Mouse (Mus musculus): ENCODE measurements around the gene Tmem132e. TPM values are rescaled to one million over a fixed set of nuclear protein-coding genes. Genes with fewer than 3 reads are reported as not detected.
A peak's percentile ranks its signal among the peaks of the same experiment; 100 is the strongest.

Gene Tmem132e
- total RNA-seq, 2 experiments from 2014 or later = 19.2 to 23.7 TPM

DNA sequence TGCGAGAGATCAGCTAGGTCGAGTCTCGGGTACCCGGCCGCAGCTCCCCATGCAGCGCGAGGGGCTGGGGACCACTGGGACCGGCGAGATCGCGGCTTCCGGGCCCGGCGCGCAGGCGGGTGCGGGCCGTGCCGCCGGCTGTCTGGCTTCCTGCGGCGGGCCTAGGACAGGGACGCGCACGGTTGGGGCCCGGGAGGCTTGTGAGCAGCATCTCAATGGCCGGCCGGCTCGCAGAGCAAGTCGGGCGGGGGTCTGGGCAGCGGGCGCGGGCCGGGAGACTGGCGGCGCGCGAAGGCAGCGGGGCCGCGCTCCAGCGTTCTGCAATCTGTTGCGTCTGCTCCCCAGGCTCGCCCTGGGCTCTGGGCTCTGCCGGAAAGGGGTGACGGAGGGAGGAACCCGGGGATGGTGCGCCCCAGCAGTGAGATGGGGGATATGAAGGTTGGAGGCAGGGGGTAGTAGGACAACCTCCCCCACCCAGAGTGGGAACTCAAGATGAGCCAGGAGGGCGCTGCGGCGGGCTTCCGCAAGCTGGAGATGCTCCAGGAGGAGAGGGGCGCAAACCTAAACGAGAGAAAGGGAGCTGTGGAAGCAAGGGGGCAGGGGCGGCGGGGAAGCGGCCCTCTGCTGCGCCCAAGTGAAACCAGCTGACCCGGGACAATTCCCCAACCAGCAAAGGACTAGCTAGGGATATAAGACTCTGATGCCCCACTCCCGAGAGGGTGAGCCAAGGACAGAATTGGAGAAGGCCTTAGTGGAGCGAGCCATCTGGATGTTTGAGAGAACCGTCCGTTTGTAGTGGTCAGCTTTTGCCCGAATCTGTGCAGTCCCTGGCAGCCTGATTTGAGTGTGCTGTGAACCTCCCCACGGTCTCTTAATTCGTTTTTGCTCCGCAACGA lies 944 bp downstream of the Tmem132e start:
- H3K27ac ChIP-seq = no peak overlapping the region
- no peak for TF ChIP-seq CTCF (IDR thresholded peaks at IDR 0.05)
- H3K4me3 ChIP-seq = peak overlapping the region; percentile 58
- intact Hi-C loops (cut with DNase I) = loop anchor here (5.0 to 10.0 kb wide), 5 partner anchors 152 to 505 kb away; partner anchors contain the start of genes Cct6b, Fndc8, Rad51d and Zfp830
- peak; percentile 35 for DNase-seq (ENCODE audit: extremely low spot score in 1 of 2, low spot score in 2 of 2)

DNA sequence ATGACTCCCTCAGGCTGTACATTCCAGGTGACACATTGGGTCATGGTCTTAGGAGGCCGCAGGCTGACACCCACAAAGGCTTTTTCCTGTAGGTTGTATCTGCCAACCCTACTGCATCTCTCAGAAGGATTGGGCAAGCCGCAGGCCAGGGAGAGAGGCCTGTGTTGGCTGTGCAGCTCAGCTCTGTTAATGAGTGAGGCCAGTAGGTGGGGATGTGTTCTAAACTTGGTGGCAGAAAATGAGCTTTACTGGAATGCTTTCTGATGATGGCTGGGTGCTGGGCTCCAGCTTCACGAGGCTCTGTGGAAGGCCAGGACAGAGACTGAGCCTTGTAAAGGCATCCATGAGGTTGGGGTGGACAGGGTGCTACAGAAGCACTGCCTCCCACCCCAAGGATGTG lies 3.6 kb downstream of the Tmem132e start:
- intact Hi-C loops (cut with DNase I) = loop anchor here (2.0 to 10.0 kb wide), 5 partner anchors 172 to 502 kb away; partner anchors contain the start of genes Cct6b, Fndc8, Rad51d and Zfp830
- DNase-seq (ENCODE audit: extremely low spot score in 1 of 2, low spot score in 2 of 2) = peak; percentile 30 to 36

DNA sequence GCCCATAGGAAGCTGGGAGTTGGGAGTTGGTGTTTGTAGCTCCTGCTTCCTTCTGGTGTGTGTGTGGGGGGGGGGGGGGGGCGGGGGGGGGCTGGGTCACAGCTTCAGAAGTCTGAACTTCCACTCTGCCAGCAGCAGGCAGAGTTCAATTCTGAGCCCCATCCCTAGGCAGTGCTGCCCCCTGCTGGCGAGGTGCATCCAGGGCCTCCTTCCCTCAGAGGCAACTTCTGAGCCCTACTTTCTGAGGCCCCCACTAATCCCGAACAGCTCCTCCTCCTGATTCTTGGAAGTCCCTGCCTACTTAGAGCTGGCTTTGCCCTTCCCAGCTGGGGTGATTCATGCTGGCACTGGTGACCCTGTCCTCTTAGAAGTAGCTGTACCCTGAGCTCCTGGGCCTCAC lies 10.9 kb downstream of the Tmem132e start:
- intact Hi-C loops (cut with DNase I) = loop anchor here (5.0 to 10.0 kb wide), 4 partner anchors 142 to 495 kb away; partner anchors contain the start of genes Cct6b, Fndc8, Rad51d and Zfp830
- no peak for DNase-seq (ENCODE audit: extremely low spot score in 1 of 2, low spot score in 2 of 2)
- H3K4me3 ChIP-seq = no peak overlapping the region

More for the DNA sequence above, 3.6 kb downstream of the Tmem132e start:
- H3K27ac ChIP-seq = no peak overlapping the region
- TF ChIP-seq CTCF (IDR thresholded peaks at IDR 0.05) = peak; percentile 46
- no peak overlapping the region for H3K4me3 ChIP-seq

DNA sequence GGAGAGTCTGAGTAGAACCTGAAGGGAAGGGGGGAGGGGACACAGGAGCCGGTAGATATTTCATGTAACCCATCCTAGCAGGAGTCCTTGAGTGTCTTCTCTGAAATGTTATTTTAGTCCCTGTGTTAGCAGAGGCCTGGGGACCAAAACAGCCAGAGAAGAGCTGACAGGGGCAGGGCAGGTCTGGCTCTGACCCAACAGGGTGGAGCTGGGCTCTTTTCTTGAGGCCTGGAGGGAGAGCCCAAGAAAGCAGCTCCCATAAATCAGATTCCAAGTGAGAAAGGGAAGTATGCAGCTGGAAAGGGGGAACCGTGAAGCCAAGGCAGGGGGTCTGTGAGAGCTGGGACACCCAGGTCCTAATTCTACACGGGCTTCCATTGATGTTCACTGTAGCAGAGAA lies 16.9 kb downstream of the Tmem132e start:
- TF ChIP-seq CTCF (IDR thresholded peaks at IDR 0.05) = no peak
- Histone ChIP-seq H3K27ac (no peak overlapping the region), H3K4me3 (no peak overlapping the region)
- intact Hi-C loops (cut with DNase I) = no loop called here
- DNase-seq (ENCODE audit: extremely low spot score in 1 of 2, low spot score in 2 of 2) = no peak

More for the DNA sequence above, 10.9 kb downstream of the Tmem132e start:
- TF ChIP-seq CTCF (IDR thresholded peaks at IDR 0.05) = peak; percentile 56
- no peak overlapping the region for H3K27ac ChIP-seq

GRCm38 (mm10) chr11:82406358-82407221 lies 17.9 kb downstream of the Tmem132e start:
- TF ChIP-seq CTCF (IDR thresholded peaks at IDR 0.05) = no peak
- intact Hi-C loops (cut with DNase I) = no loop called here
- H3K4me3 ChIP-seq = no peak overlapping the region
- no peak overlapping the region for H3K27ac ChIP-seq
- DNase-seq (ENCODE audit: extremely low spot score in 1 of 2, low spot score in 2 of 2) = no peak

- intact Hi-C loops (cut with DNase I) = no loop called here
- DNase-seq (ENCODE audit: extremely low spot score in 1 of 2, low spot score in 2 of 2) = no peak
- Histone ChIP-seq H3K4me3 (no peak overlapping the region), H3K27ac (no peak overlapping the region)
- TF ChIP-seq CTCF (IDR thresholded peaks at IDR 0.05) = no peak
These were observed 23.8 kb downstream of the Tmem132e start for GRCm38 (mm10) chr11:82412496-82412895.

- peak in 1 of 2 experiments; percentile 45 for DNase-seq (ENCODE audit: extremely low spot score in 1 of 2, low spot score in 2 of 2)
- intact Hi-C loops (cut with DNase I) = no loop called here
- TF ChIP-seq CTCF (IDR thresholded peaks at IDR 0.05) = no peak
These were observed 29.8 kb downstream of the Tmem132e start for GRCm38 (mm10) chr11:82418337-82419041.

DNA sequence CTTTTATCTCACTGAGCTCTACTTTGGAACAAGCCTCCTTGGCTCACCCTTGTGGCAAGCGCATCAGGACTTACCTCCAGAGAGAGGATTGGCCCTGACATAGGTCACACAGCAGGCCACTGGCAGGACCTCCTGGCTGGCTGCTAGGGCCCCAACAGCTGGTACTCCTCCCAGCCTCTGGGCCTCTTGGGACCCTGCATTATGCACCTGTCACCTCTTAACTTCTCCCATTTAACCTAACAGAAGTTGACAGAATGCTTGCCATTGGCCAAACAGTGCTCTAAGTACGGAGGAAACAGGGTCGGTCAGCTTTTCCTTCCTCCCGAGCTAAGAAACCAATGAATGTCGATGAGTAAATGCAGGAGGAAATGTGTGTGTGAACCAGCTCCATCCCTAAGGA lies 33.2 kb downstream of the Tmem132e start:
- no peak overlapping the region for H3K27ac ChIP-seq
- DNase-seq (ENCODE audit: extremely low spot score in 1 of 2, low spot score in 2 of 2) = no peak
- TF ChIP-seq CTCF (IDR thresholded peaks at IDR 0.05) = no peak
- intact Hi-C loops (cut with DNase I) = no loop called here
- H3K4me3 ChIP-seq = no peak overlapping the region

More at GRCm38 (mm10) chr11:82418337-82419041, 29.8 kb downstream of the Tmem132e start:
- Histone ChIP-seq H3K4me3 (no peak overlapping the region), H3K27ac (no peak overlapping the region)

DNA sequence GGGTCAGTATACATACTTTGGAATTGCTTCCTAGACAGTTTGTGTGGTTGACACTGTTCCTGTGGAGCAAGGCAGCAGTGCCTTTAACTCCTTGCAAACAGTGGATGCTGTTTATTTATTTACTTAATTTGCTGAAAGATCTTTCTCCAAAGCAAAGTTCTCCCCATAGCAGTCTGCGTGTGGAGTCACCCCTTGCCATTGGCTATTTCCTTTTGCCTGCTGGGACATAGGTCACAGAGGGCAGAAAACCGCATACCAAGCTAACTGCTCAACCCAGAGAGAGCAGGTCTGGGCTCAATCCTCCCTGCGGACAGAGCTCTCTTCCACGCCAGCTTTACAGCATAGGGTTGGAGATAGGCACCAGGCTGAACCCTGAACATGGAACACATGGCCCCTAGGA lies 34.8 kb downstream of the Tmem132e start:
- DNase-seq (ENCODE audit: extremely low spot score in 1 of 2, low spot score in 2 of 2) = no peak
- TF ChIP-seq CTCF (IDR thresholded peaks at IDR 0.05) = no peak
- intact Hi-C loops (cut with DNase I) = no loop called here
- H3K4me3 ChIP-seq = no peak overlapping the region
- no peak overlapping the region for H3K27ac ChIP-seq

DNA sequence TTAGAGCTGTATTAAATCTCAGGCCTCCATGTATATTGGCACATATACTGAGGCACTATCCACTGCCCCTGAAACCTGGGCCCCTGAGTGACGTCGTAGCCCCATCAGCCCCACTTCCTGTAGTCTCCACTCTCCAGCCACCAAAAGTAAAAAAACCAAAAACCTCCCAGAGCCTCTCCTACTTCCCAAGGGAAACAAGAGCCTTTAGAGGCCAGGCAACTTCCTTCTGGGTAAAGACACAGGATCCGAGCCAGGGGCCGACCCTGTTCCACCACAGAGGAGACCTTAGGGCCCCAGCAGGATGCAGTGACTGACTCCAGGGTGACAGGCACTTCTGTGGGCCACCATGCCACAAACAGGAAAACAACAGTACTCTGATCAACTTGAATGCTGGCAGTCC lies 40.1 kb downstream of the Tmem132e start:
- TF ChIP-seq CTCF (IDR thresholded peaks at IDR 0.05) = no peak
- Histone ChIP-seq H3K27ac (no peak overlapping the region), H3K4me3 (no peak overlapping the region)
- intact Hi-C loops (cut with DNase I) = no loop called here
- no peak for DNase-seq (ENCODE audit: extremely low spot score in 1 of 2, low spot score in 2 of 2)
